Mouse (Mus musculus) midbrain, embryonic 12.5 days (tissue): Measurements from ENCODE around the gene Slc25a10. TPM values are rescaled to one million over a fixed set of nuclear protein-coding genes. Genes with fewer than 3 reads are reported as not detected.
A peak's percentile ranks its signal among the peaks of the same experiment; 100 is the strongest.

ENCODE experiments used
- ATAC-seq: fragments of 200-750 bp; cut with Nextera tagmentation; 2 replicates; pipeline ENCODE4 v1.8.0; 2017; ENCODE audit warnings: low read depth, moderate TSS enrichment, moderate library complexity; ENCODE audit not compliant: low FRiP score
- H3K27ac ChIP-seq: fragments of 300-500 bp; sonication (generic); replicated peaks from 2 replicates; pipeline ENCODE4 v1.5.1; 2016; ENCODE audit warnings: mild to moderate bottlenecking
- H3K27me3 ChIP-seq: fragments of 300-500 bp; sonication (generic); 2 replicates; pipeline ENCODE4 v1.6.1; 2016; ENCODE audit warnings: mild to moderate bottlenecking
- H3K36me3 ChIP-seq: fragments of 300-500 bp; sonication (generic); 2 replicates; pipeline ENCODE4 v1.6.1; 2016
- H3K4me1 ChIP-seq: fragments of 300-500 bp; sonication (generic); 2 replicates; pipeline ENCODE4 v1.6.1; 2016
- H3K4me2 ChIP-seq: fragments of 300-500 bp; sonication (generic); replicated peaks from 2 replicates; pipeline ENCODE4 v1.6.1; 2016; ENCODE audit warnings: mild to moderate bottlenecking, moderate library complexity
- H3K4me3 ChIP-seq: fragments of 300-500 bp; sonication (generic); 2 replicates; pipeline ENCODE4 v1.5.1; 2016; ENCODE audit warnings: mild to moderate bottlenecking
- H3K9ac ChIP-seq: fragments of 300-500 bp; sonication (generic); replicated peaks from 2 replicates; pipeline ENCODE4 v1.6.1; 2016; ENCODE audit warnings: mild to moderate bottlenecking, moderate library complexity
- H3K9me3 ChIP-seq: fragments of 300-500 bp; sonication (generic); 2 replicates; pipeline ENCODE4 v1.6.1; 2016; ENCODE audit warnings: mild to moderate bottlenecking
- WGBS: fragments of 180-500 bp; shearing (Covaris S2); methylation state at CpG from one replicate; pipeline ENCODE4 v1.1.7; 2016; 5-methylcytosine and 5-hydroxymethylcytosine counted together
- polyA plus RNA-seq: library from polyadenylated mRNA; unstranded; fragments of >200 nt; fragmentation: Nextera tagmentation; extraction: Ambion mirVana; gene quantifications from 2 replicates; pipeline ENCODE4 v1.2.1, GENCODE M21; 2016

Slc25a10 gene
- polyA plus RNA-seq, 1 experiment from 2014 or later: 37.7 TPM

DNA sequence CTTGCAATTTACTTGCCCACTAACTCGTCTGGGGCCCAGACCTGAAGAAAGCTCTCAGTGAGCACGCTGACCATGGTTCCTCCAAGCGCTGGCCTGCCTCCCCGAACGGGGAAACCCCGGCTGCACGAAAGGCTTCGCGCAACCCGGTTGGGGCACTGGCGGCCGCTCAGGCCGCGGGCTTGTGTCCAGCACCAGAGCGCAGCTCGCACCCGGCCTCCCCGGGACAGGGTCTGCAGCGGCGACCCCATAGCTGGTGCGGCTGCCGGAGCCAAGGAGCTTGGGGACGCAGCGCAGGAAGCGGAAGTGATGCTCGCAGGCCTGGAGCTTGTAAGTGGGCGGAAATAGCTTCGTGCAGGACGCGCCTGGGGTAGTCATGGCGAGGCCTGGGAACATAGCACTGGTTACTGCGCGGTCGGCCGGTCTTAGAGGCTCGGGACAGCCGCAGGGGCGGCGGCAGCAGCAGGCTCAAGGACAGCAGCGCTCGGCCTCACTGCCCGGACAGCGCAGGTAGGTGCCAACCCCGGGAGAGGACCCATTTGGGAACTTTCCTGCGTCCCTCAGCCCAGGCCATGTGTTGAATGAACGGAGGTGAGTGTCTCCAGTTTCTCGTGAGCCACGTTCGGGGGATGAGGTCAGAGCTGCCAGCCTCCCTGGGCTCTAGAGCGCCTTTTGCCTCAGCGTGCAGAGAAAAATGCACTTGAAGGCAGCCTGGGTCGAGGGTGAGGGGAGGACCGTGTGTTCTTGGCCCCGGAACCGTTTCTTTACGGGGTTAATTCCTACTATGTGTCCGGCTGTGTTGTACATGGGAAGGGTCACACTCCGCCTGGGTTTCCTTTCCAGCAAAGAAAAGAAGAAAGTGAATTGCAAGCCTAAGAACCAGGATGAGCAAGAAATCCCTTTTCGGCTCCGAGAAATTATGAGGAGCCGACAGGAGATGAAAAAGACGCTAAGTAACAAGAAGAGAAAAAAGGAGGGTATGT is 33.6 kb upstream of the Slc25a10 start, which contains the start of the genes Oxld1 and Ccdc137:
Oxld1 (minus strand) TSS at position 297 of the 980 bp plus-strand sequence.
Ccdc137 (plus strand) TSS at position 344 of the 980 bp plus-strand sequence.
- peak; percentile 86 for ATAC-seq
- Histone ChIP-seq H3K9ac (peak within 1 kb of the TSS; percentile 93), H3K4me3 (peak within 1 kb of the TSS; percentile 75), H3K4me1 (peaks cover 17% of the 10 kb centered on the region), H3K27me3 (no peaks in the 10 kb centered on the region), H3K4me2 (peak within 1 kb of the TSS; percentile 98), H3K36me3 (peaks cover 31% of the 10 kb centered on the region), H3K9me3 (no peaks in the 10 kb centered on the region), H3K27ac (peak within 1 kb of the TSS; percentile 55)
- 5% methylated on average over 62 of the region's 62 CpGs for WGBS

DNA sequence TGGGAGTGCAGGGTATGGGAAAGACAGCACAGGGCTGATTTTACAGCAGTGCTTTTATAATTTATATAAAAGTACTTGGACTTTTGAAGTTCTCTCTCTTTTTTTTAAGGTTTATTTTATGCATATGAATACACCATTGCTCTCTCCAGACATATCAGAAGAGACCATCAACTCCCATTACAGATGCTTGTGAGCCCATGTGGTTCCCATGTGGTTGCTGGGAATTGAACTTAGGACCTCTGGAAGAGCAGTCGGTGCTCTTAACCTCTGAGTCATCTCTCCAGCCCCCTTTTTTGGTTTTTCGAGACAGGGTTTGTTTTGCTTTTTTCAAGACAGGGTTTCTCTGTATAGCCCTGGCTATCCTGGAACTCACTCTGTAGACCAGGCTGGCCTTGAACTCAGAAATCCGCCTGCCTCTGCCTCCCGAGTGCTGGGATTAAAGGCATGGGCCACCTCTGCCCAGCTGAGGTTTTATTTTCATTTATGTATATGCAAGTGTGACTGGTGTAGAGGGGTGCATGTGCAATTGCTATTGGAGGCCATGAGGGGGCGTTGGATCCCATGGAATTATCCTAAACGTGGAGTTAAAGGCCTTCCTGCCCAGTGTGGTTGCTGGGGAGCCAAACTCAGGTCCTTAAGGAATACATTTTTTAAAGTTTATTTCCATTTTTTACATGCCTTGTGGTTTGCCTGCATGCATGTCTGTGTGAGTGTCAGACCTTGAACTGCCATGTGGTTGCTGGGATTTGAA is 32.6 kb upstream of the Slc25a10 start:
- H3K9ac ChIP-seq: peak overlapping the region; percentile 93
- H3K36me3 ChIP-seq: peaks cover 33% of the 10 kb centered on the region
- no peak for ATAC-seq
- no peaks in the 10 kb centered on the region for H3K27me3 ChIP-seq
- no peaks in the 10 kb centered on the region for H3K9me3 ChIP-seq
- H3K4me1 ChIP-seq: peaks cover 17% of the 10 kb centered on the region
- peak overlapping the region; percentile 75 for H3K4me3 ChIP-seq
- H3K4me2 ChIP-seq: peak overlapping the region; percentile 98
- 73% methylated on average over 6 of the region's 6 CpGs for WGBS
- no peak overlapping the region for H3K27ac ChIP-seq

DNA sequence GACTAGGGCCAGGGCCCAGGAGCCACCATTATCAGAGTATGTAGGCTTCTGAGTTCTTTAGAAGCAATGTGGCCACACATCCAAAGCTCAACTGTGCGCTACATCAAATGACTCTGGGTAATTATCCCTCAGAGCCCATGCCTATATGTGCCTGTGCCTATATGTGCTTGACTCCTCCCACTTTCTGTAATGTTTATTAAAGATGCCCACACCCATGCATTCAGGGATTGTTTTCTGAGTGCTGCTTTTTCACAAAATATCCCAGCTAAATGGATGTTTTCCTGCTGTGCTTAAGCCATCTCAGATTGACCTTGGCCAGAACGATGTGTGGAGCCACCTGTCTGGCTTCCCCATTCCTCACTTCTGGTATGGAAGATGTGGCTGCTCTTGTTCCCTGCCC is 28.1 kb upstream of the Slc25a10 start:
- Histone ChIP-seq H3K4me2 (no peak overlapping the region), H3K9ac (no peak overlapping the region), H3K4me1 (peaks cover 29% of the 10 kb centered on the region), H3K27ac (no peak overlapping the region), H3K36me3 (peaks cover 48% of the 10 kb centered on the region), H3K27me3 (no peaks in the 10 kb centered on the region), H3K9me3 (no peaks in the 10 kb centered on the region), H3K4me3 (no peak overlapping the region)
- no peak for ATAC-seq
- 87% methylated on average over 2 of the region's 2 CpGs for WGBS

DNA sequence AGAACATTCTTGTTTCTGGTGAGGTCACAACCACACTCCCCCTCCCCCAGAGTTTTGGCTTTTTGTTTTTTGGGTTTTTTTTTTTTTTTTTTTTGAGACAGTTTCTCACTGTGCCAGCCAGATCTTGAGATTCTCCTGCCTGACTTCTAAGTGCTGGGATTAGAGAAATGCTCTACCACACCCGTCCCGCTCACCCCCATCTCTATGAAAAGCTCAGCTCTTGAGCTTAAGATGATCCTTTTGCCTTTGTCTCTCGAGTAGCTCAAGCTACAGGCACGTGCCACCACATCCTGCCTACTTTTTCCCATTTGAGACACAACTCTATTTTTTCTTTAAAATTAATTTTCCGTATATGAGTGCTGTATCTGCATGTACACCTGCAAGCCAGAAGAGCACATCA is 27.3 kb upstream of the Slc25a10 start:
- peaks cover 51% of the 10 kb centered on the region for H3K36me3 ChIP-seq
- WGBS: 88% methylated on average over 5 of the region's 5 CpGs

DNA sequence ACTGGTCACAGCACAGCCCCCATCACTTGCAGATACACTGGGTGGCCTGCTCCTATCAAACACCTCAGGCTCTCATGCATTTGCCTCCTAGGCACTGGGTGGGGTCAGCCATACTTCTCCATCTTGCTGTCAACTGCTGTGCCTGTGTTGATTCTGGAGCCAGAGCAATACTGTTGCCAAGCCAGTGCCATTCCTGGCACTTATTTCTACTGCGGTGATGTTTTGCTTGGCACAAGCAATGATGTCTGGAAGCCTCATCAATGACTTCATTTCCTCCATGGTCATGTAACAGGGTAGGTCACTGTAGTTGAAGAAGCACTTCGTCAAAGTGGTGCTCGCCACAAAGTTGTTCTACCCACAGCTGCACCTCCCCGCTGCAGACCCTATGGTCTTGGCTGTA is 26.1 kb upstream of the Slc25a10 start:
- peaks cover 24% of the 10 kb centered on the region for H3K4me1 ChIP-seq
- H3K27me3 ChIP-seq: no peaks in the 10 kb centered on the region
- H3K27ac ChIP-seq: no peak overlapping the region
- 97% methylated on average over 4 of the region's 4 CpGs for WGBS
- H3K9ac ChIP-seq: no peak overlapping the region
- no peaks in the 10 kb centered on the region for H3K9me3 ChIP-seq
- peaks cover 55% of the 10 kb centered on the region for H3K36me3 ChIP-seq
- no peak overlapping the region for H3K4me3 ChIP-seq
- ATAC-seq: no peak
- H3K4me2 ChIP-seq: no peak overlapping the region

More for the DNA sequence above, 27.3 kb upstream of the Slc25a10 start:
- Histone ChIP-seq H3K27ac (no peak overlapping the region), H3K4me1 (peaks cover 24% of the 10 kb centered on the region), H3K4me2 (no peak overlapping the region), H3K27me3 (no peaks in the 10 kb centered on the region), H3K4me3 (no peak overlapping the region), H3K9ac (no peak overlapping the region), H3K9me3 (no peaks in the 10 kb centered on the region)
- no peak for ATAC-seq

DNA sequence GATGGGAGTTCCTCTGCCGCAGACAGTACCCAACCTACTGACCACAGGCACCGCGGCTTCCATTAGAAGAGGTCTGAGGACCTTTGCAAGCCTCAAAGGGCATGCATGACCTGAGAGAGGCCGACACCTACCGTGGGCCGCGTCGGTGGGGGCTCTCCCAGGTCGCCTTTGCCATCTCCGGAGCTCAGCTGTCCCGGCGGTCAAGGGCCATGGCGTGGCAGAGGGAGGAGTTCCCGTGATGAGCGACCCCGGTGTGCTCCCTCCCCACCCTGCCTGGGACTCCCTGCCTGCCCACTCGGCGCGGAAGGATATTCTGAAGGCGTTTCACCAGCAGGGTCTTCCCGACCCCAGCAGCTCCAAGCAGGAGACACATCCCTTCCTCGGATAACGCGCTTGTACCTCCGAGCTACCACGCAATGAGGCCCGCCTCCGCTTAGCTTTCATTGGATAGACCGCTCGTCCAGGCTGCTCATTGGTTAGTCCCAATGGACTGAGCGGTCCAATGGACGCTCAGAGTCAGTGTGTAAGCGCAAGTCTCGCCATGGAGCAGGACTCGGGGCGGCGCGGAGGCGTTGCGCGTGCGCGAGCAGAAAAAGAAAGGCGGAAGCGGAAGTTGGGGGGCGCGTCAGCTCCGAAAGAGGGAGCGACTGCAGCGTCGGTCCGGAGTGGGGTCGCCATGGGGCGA is 24.4 kb upstream of the Slc25a10 start, which contains the start of gene Arl16:
Arl16 (minus strand) TSS at position 557 of the 685 bp plus-strand sequence.
- peak; percentile 100 for ATAC-seq
- Histone ChIP-seq H3K27me3 (no peaks in the 10 kb centered on the region), H3K4me2 (peak within 1 kb of the TSS; percentile 92), H3K36me3 (peaks cover 55% of the 10 kb centered on the region), H3K4me1 (peaks cover 24% of the 10 kb centered on the region), H3K9me3 (no peaks in the 10 kb centered on the region), H3K27ac (peak within 1 kb of the TSS; percentile 82), H3K4me3 (peak within 1 kb of the TSS; percentile 95), H3K9ac (peak within 1 kb of the TSS; percentile 86)
- WGBS: under 1% methylated on average over 53 of the region's 54 CpGs

DNA sequence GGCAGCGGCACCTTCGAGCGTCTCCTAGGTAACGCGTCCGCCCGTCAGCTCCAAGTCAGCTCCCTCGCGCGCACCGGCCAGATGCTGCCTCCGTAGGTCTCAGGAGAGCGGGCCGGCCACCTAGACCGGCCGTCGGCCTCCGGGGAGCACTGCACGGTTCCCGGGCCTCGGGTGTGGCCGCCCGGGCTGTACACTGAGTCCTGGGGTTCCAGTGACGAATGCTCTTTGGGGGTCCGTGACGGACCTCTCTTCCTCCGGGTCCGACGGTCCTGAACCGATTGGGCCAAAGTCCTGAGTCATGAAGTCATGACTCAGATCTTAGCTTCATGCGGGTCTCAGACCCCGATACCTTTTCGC is 23.9 kb upstream of the Slc25a10 start:
- peak overlapping the region; percentile 72 for H3K27ac ChIP-seq
- H3K9me3 ChIP-seq: no peaks in the 10 kb centered on the region
- peak overlapping the region; percentile 92 for H3K4me2 ChIP-seq
- H3K36me3 ChIP-seq: peaks cover 56% of the 10 kb centered on the region
- peak overlapping the region; percentile 95 for H3K4me3 ChIP-seq
- ATAC-seq: peak; percentile 67
- H3K27me3 ChIP-seq: no peaks in the 10 kb centered on the region
- H3K9ac ChIP-seq: peak overlapping the region; percentile 82
- peaks cover 24% of the 10 kb centered on the region for H3K4me1 ChIP-seq
- WGBS: under 1% methylated on average over 33 of the region's 33 CpGs

DNA sequence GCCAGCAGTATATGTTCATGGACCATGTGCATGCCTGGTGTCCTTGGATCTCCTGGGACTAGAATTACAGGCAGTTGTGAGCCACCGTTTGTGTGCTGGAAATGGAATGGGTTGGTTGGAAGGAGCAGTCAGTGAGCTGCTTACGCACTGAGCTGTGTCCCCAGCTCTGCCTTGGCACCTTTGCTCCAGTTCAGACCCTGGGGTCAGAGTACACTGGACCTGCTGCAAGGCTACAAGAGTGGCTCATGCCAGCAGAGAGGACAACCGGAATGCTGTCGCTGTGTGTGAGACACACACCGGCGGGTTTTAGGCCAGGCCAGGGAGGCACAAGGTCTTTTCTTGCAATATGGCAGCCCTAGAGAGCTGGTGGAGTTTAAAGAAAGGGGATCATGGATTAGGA is 19.6 kb upstream of the Slc25a10 start:
- H3K9ac ChIP-seq: no peak overlapping the region
- no peak overlapping the region for H3K4me2 ChIP-seq
- peaks cover 79% of the 10 kb centered on the region for H3K36me3 ChIP-seq
- ATAC-seq: no peak
- 98% methylated on average over 6 of the region's 6 CpGs for WGBS
- H3K27me3 ChIP-seq: no peaks in the 10 kb centered on the region
- H3K9me3 ChIP-seq: no peaks in the 10 kb centered on the region
- H3K27ac ChIP-seq: no peak overlapping the region
- peaks cover 10% of the 10 kb centered on the region for H3K4me1 ChIP-seq
- H3K4me3 ChIP-seq: no peak overlapping the region

DNA sequence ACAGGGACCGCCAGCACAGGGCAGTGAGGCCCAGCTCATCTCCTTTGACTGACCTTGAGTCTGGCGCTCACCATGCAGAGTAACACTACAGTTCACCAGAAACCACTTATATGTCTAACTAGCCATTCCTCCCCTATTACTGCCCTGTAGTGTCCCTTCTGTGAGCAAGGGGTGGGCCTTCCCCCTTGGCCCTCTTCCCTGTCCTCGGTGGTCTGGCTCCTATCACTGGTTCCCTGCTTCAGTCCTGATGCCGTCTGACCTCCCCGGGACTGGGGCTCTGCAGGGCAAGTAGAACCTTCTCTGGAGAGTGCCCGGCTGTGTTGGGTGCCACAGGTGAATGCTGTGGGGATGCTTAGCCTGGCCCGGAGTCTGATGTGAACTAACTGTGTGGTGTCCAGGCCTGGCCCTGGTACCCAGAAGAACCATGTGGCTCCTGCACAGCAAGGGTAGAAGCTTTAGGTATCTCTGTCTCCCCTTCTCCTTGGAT is 8.1 kb upstream of the Slc25a10 start:
- H3K4me3 ChIP-seq: peak overlapping the region; percentile 89
- peaks cover 21% of the 10 kb centered on the region for H3K4me1 ChIP-seq
- no peak for ATAC-seq
- peaks cover 72% of the 10 kb centered on the region for H3K36me3 ChIP-seq
- H3K27me3 ChIP-seq: no peaks in the 10 kb centered on the region
- H3K9me3 ChIP-seq: no peaks in the 10 kb centered on the region
- WGBS: 93% methylated on average over 7 of the region's 7 CpGs
- H3K9ac ChIP-seq: peak overlapping the region; percentile 88
- peak overlapping the region; percentile 87 for H3K27ac ChIP-seq
- H3K4me2 ChIP-seq: peak overlapping the region; percentile 81

DNA sequence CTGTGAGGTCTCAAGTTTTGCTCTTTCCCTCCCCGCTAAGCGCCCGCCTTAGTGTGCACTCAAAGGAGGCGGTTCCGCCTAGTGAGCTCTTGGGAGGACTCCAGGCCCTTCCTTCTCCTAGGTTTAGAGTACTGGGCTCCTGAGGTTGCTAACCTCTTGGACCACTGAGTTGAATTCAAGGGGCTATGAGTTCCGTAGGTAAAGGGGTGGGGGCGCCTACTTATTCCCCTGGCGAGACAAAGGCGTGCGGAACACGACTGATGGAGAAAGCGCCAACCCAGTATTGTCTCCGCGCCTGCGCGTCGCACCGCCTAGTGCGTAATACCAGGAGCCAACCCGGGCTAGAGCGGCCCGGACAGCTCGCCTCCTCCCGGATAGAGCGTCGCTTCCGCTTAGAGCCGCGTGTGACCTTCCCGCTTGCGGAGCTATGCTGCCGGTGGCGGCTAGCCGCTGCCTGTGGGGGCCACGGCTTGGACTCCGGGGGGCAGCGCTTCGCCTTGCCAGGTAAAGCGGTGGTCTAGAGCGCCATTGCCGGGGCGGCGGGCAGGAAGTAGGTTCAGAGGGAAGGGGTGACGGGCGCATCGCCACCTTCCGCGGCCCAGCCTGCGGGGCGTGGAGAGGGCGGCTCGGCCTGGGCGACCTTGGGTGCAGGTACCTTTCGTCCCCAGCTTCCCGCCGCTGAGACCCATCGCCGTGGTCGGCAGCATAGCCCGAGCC is 7.2 kb upstream of the Slc25a10 start, which contains the start of gene Mrpl12:
Mrpl12 (plus strand) TSS at position 349 of the 717 bp plus-strand sequence.
- Histone ChIP-seq H3K9me3 (no peaks in the 10 kb centered on the region), H3K36me3 (peaks cover 69% of the 10 kb centered on the region), H3K9ac (peak within 1 kb of the TSS; percentile 88), H3K4me1 (peaks cover 21% of the 10 kb centered on the region), H3K27me3 (no peaks in the 10 kb centered on the region), H3K27ac (peak within 1 kb of the TSS; percentile 87), H3K4me2 (peak within 1 kb of the TSS; percentile 81), H3K4me3 (peak within 1 kb of the TSS; percentile 89)
- under 1% methylated on average over 60 of the region's 60 CpGs for WGBS
- peak; percentile 95 for ATAC-seq

DNA sequence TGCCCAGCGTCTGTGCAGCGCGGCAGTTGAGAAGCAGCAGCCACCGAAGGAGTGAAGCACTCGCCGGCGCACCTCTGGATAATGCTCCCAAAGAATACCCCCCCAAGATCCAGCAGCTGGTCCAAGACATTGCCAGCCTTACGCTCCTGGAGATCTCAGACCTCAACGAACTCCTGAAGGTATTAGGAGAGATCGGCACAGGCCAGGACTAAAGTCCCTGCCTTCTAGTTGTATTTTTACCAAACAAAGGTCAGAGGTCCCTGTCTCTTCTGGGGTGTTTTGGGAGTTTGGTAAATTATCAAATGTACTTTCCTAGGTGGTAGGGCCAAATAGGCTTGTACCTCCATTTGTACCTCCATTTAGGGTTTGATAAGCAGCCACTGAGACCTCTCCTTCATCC is 6.4 kb upstream of the Slc25a10 start:
- no peak overlapping the region for H3K27ac ChIP-seq
- 10% methylated on average over 10 of the region's 10 CpGs for WGBS
- H3K4me2 ChIP-seq: peak overlapping the region; percentile 81
- no peaks in the 10 kb centered on the region for H3K27me3 ChIP-seq
- H3K36me3 ChIP-seq: peaks cover 64% of the 10 kb centered on the region
- H3K9ac ChIP-seq: peak overlapping the region; percentile 88
- ATAC-seq: no peak
- peak overlapping the region; percentile 89 for H3K4me3 ChIP-seq
- no peaks in the 10 kb centered on the region for H3K9me3 ChIP-seq
- H3K4me1 ChIP-seq: peaks cover 21% of the 10 kb centered on the region
